Mouse (Mus musculus): ENCODE results near the gene Meig1.
A peak's percentile ranks its signal among the peaks of the same experiment; 100 is the strongest.

DNA sequence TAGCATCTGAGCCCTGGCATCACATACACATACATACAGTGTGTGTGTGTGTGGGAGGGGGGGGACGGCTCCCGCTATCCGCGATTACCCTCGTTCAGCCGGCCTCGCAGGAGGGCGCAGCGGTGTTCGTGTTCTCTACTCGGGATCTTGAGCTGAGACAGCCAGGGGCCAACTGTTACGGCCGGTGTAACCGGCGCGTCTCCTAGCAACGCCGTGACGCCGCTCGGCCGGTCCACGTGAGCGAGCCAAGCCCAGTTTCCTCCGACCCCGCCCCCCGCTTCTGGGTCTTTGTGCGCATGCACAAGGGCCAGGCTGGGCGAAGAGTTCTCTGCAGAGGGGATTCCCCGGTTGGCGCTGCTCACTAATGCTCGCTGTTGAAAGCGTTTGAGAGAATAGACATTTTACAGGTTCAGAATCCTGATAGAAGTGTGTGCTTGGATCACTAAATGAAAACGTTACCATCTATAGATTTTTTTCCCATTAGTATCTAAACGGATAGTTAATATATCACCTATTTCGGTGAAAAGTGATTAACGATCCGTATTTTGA is 3.5 kb downstream of the Meig1 start:
- TF ChIP-seq CEBPB (IDR thresholded peaks at IDR 0.05; ENCODE audit: insufficient read depth, poor library complexity, severe bottlenecking) (no peak), POLR2A (IDR thresholded peaks at IDR 0.05; ENCODE audit: insufficient read length, low read depth) (peak; percentile 47), MAX (IDR thresholded peaks at IDR 0.05; ENCODE audit: low read depth) (no peak), POLR2AphosphoS2 (IDR thresholded peaks at IDR 0.05; ENCODE audit: insufficient read length, low read depth) (peak; percentile 35), TCF12 (IDR thresholded peaks at IDR 0.05; ENCODE audit: insufficient read depth, poor library complexity, severe bottlenecking) (no peak)

All from myocyte (in vitro differentiated cells).